Mouse (Mus musculus): ENCODE measurements at regions not wholly inside any gene's neighbourhood (a gene's known extent, or its start where the extent isn't known, plus 50 kb on each side); places are given as distances from the start of the nearest gene placed in this dataset.

- TF ChIP-seq POLR2A (IDR thresholded peaks at IDR 0.05; ENCODE audit: extremely low read depth, insufficient read depth, low read length), result no peak
- no peak for TF ChIP-seq CTCF (IDR thresholded peaks at IDR 0.05; ENCODE audit: low read depth, low read length)
These were observed 364.8 kb upstream of the Dynlrb2 start for GRCm38 (mm10) chr8:116139934-116140333.

All from liver, adult 2 months (tissue).